ENCODE assay signal across 17 mouse cellular contexts in genomic region chr17:23997901-23998300, GRCm38 (mm10). TPM values are rescaled to one million over a fixed set of nuclear protein-coding genes. Genes with fewer than 3 reads are reported as not detected.
DNase-seq lines count a peak whose midpoint lies in the region; ATAC-seq and TF ChIP-seq lines count a peak whose summit lies in the region.
"Had no signal": no experiment of that assay in that cellular context is flagged by ENCODE, and none has a peak within 500 bp of the region (broad histone marks: within the 10 kb centered on the region; RNA-seq: fewer than 3 reads in every experiment).

Gene Prss22, minus strand, starts transcription at chr17:23998100.

- H3K4me1 ChIP-seq in hindbrain, embryonic 10.5 days (replicated peaks) = peaks cover 25% of the 10 kb centered on the region
- H3K4me1 ChIP-seq in hindbrain, embryonic 11.5 days (replicated peaks; ENCODE audit: control insufficient read depth, insufficient read depth, low read length) = no peaks in the 10 kb centered on the region
- H3K4me1 ChIP-seq in ES-E14 (ENCODE audit: control insufficient read depth in 2 of 2, insufficient read depth in 2 of 2, low read length in 2 of 2, poor library complexity in 1 of 2) = peaks cover 2 to 14% of the 10 kb centered on the region in 2 experiments; a peak in 2 of 4 replicates
- no peaks in the 10 kb centered on the region for H3K4me1 ChIP-seq in embryonic facial prominence, embryonic 14.5 days (ENCODE audit: control insufficient read depth, insufficient read depth, low read length)
- no peaks in the 10 kb centered on the region for H3K4me1 ChIP-seq in stomach, postnatal 0 days (replicated peaks; ENCODE audit: control insufficient read depth, insufficient read depth)

- TF ChIP-seq EP300 in stomach, postnatal 0 days (optimal IDR thresholded peaks at IDR 0.05) = no peak

- WGBS in hindbrain, embryonic 10.5 days = 57% methylated on average over 2 of the region's 2 CpGs
- 56% methylated on average over 2 of the region's 2 CpGs for WGBS in hindbrain, embryonic 11.5 days
- WGBS in embryonic facial prominence, embryonic 14.5 days = 47% methylated on average over 2 of the region's 2 CpGs
- 44% methylated on average over 2 of the region's 2 CpGs for WGBS in stomach, postnatal 0 days

- no peak within 1 kb of the TSS for H3K9ac ChIP-seq in hindbrain, embryonic 11.5 days (ENCODE audit: low read depth, low read length)
- no peak within 1 kb of the TSS for H3K9ac ChIP-seq in ES-E14 (ENCODE audit: insufficient read depth, low read depth, low read length, poor library complexity, severe bottlenecking)
- H3K9ac ChIP-seq in embryonic facial prominence, embryonic 14.5 days (ENCODE audit: low read depth, low read length) = no peak within 1 kb of the TSS
- H3K9ac ChIP-seq in stomach, postnatal 0 days (ENCODE audit: low read length) = no peak within 1 kb of the TSS
- H3K9ac ChIP-seq: heart, embryonic 13.5 days; midbrain, embryonic 12.5 days had no signal

- no peaks in the 10 kb centered on the region for H3K9me3 ChIP-seq in hindbrain, embryonic 10.5 days
- H3K9me3 ChIP-seq in hindbrain, embryonic 11.5 days (ENCODE audit: control insufficient read depth, low read length) = no peaks in the 10 kb centered on the region
- H3K9me3 ChIP-seq in ES-E14 (ENCODE audit: control insufficient read depth, insufficient read depth, low read depth, low read length) = no peaks in the 10 kb centered on the region
- H3K9me3 ChIP-seq in embryonic facial prominence, embryonic 14.5 days (ENCODE audit: control insufficient read depth, low read length) = no peaks in the 10 kb centered on the region
- no peaks in the 10 kb centered on the region for H3K9me3 ChIP-seq in stomach, postnatal 0 days (ENCODE audit: control insufficient read depth, low read length)
- H3K9me3 ChIP-seq: heart, embryonic 13.5 days; midbrain, embryonic 12.5 days had no signal

- H3K27ac ChIP-seq in hindbrain, embryonic 10.5 days = peak within 1 kb of the TSS; percentile 8; the same call in 1 of the 2 replicates
- H3K27ac ChIP-seq in hindbrain, embryonic 11.5 days (ENCODE audit: low read depth, low read length) = no peak within 1 kb of the TSS
- H3K27ac ChIP-seq in ES-E14 (ENCODE audit: insufficient read depth, low read depth, low read length, poor library complexity, severe bottlenecking) = peak within 1 kb of the TSS; percentile 16; the same call in 1 of the 2 replicates
- H3K27ac ChIP-seq in embryonic facial prominence, embryonic 14.5 days (replicated peaks; ENCODE audit: low read depth, low read length) = no peak within 1 kb of the TSS
- no peak within 1 kb of the TSS for H3K27ac ChIP-seq in stomach, postnatal 0 days (replicated peaks)
- H3K27ac ChIP-seq: heart, embryonic 13.5 days; midbrain, embryonic 12.5 days had no signal

- no peak for DNase-seq in hindbrain, embryonic 10.5 days (ENCODE audit: low spot score)
- DNase-seq in hindbrain, embryonic 11.5 days (ENCODE audit: low spot score) = no peak
- no peak for DNase-seq in ES-E14 (ENCODE audit: low read depth, low spot score)
- DNase-seq in embryonic facial prominence, embryonic 14.5 days (ENCODE audit: low spot score) = peak; percentile 68
- peak; percentile 60 for DNase-seq in stomach, postnatal 0 days (ENCODE audit: low spot score)
- DNase-seq in layer of hippocampus, adult 9-11 months = no peak
- DNase-seq in frontal cortex, postnatal 10 days (ENCODE audit: low spot score in 2 of 2) = no peak
- no peak for DNase-seq in ovary, postnatal 10 days (ENCODE audit: low spot score)
- DNase-seq: cerebellum, adult 11-12 months; cerebellum, postnatal 36 days; heart, postnatal 4 days; right cerebral cortex, postnatal 14 days; thymus, adult 2 months had no signal

- no peak within 1 kb of the TSS for H3K4me2 ChIP-seq in hindbrain, embryonic 11.5 days (replicated peaks; ENCODE audit: low read depth, low read length)
- 0 out of 2 replicates have a peak within 1 kb of the TSS, but pooled peaks have one; percentile 2 for H3K4me2 ChIP-seq in embryonic facial prominence, embryonic 14.5 days (ENCODE audit: low read depth, low read length)
- no peak within 1 kb of the TSS for H3K4me2 ChIP-seq in stomach, postnatal 0 days (replicated peaks; ENCODE audit: low read depth)
- H3K4me2 ChIP-seq: heart, embryonic 13.5 days; midbrain, embryonic 12.5 days had no signal

- H3K4me3 ChIP-seq in hindbrain, embryonic 10.5 days = no peak within 1 kb of the TSS
- no peak within 1 kb of the TSS for H3K4me3 ChIP-seq in hindbrain, embryonic 11.5 days (ENCODE audit: low read depth, low read length)
- no peak within 1 kb of the TSS for H3K4me3 ChIP-seq in ES-E14 (ENCODE audit: insufficient read depth in 1 of 2, low read depth in 1 of 2, low read length in 2 of 2, poor library complexity in 1 of 2, severe bottlenecking in 1 of 2)
- H3K4me3 ChIP-seq in embryonic facial prominence, embryonic 14.5 days (ENCODE audit: low read depth, low read length) = no peak within 1 kb of the TSS
- H3K4me3 ChIP-seq in stomach, postnatal 0 days (ENCODE audit: low read depth, low read length) = no peak within 1 kb of the TSS
- H3K4me3 ChIP-seq: heart, embryonic 13.5 days; midbrain, embryonic 12.5 days had no signal

- H3K36me3 ChIP-seq in hindbrain, embryonic 10.5 days = no peaks in the 10 kb centered on the region
- H3K36me3 ChIP-seq in hindbrain, embryonic 11.5 days (ENCODE audit: control insufficient read depth, insufficient read depth, low read length) = no peaks in the 10 kb centered on the region
- no peaks in the 10 kb centered on the region for H3K36me3 ChIP-seq in ES-E14 (ENCODE audit: control insufficient read depth, insufficient read depth, low read length, poor library complexity, severe bottlenecking)
- H3K36me3 ChIP-seq in embryonic facial prominence, embryonic 14.5 days (ENCODE audit: control insufficient read depth, insufficient read depth, low read length) = no peaks in the 10 kb centered on the region
- H3K36me3 ChIP-seq in stomach, postnatal 0 days (ENCODE audit: control insufficient read depth, insufficient read depth, low read length) = no peaks in the 10 kb centered on the region
- H3K36me3 ChIP-seq: heart, embryonic 13.5 days; midbrain, embryonic 12.5 days had no signal

- H3K27me3 ChIP-seq in hindbrain, embryonic 10.5 days (ENCODE audit: insufficient read depth, poor library complexity, severe bottlenecking) = no peaks in the 10 kb centered on the region
- no peaks in the 10 kb centered on the region; the same call in 1 of the 2 replicates for H3K27me3 ChIP-seq in hindbrain, embryonic 11.5 days (ENCODE audit: control insufficient read depth, insufficient read depth, low read length)
- no peaks in the 10 kb centered on the region for H3K27me3 ChIP-seq in embryonic facial prominence, embryonic 14.5 days (replicated peaks; ENCODE audit: control insufficient read depth, insufficient read depth, low read length)
- no peaks in the 10 kb centered on the region for H3K27me3 ChIP-seq in stomach, postnatal 0 days (ENCODE audit: control insufficient read depth, insufficient read depth, low read length)

- in situ Hi-C loops in ES-E14 (cut with MboI; ENCODE audit: low sequenced_read_pairs in 2 of 2, unreplicated experiment in 2 of 2) = no loop called here

- TF ChIP-seq CTCF in stomach, postnatal 0 days (IDR thresholded peaks at IDR 0.05; ENCODE audit: low read depth) = no peak

- no peak for ATAC-seq in hindbrain, embryonic 11.5 days (ENCODE audit: low FRiP score)
- ATAC-seq in embryonic facial prominence, embryonic 14.5 days (ENCODE audit: low read depth) = peak; percentile 88
- peak; percentile 67 for ATAC-seq in stomach, postnatal 0 days (ENCODE audit: low FRiP score, low TSS enrichment)

TF ChIP-seq in ES-E14, 5 proteins besides CTCF, POLR2A, EP300 and RAD21:
- TF ChIP-seq ZC3H11A (IDR thresholded peaks at IDR 0.05; ENCODE audit: borderline replicate concordance, low read depth, low read length) (no peak), MAFK (IDR thresholded peaks at IDR 0.05; ENCODE audit: insufficient read depth, low read depth, low read length) (no peak), ZNF384 (IDR thresholded peaks at IDR 0.05; ENCODE audit: low read depth, low read length) (no peak), CHD2 (IDR thresholded peaks at IDR 0.05; ENCODE audit: low read depth, low read length) (no peak), HCFC1 (IDR thresholded peaks at IDR 0.05; ENCODE audit: borderline replicate concordance, insufficient read depth, low read length) (no peak)

RNA-seq across cellular contexts. Expression of gene Prss22, which starts in this region (rescaled TPM):
- 0.72 and 0.83 TPM in 2 replicates for polyA plus RNA-seq in hindbrain, embryonic 10.5 days (2016; fragmentation: Nextera tagmentation; extraction: Ambion mirVana)
- 0.25 and 0.51 TPM in 2 replicates for polyA plus RNA-seq in hindbrain, embryonic 11.5 days (2014; fragmentation: Nextera tagmentation; extraction: Ambion mirVana)
- total RNA-seq in ES-E14 (2012; rRNA removed) = 0.85 and 1.5 TPM in 2 replicates
- 0.50 and 0.56 TPM in 2 replicates for polyA plus RNA-seq in embryonic facial prominence, embryonic 14.5 days (2014; fragmentation: Nextera tagmentation; extraction: Ambion mirVana)
- 3.4 and 4.8 TPM in 2 replicates for polyA plus RNA-seq in stomach, postnatal 0 days (2015; fragmentation: Nextera tagmentation; extraction: Ambion mirVana)
- total RNA-seq: gastrocnemius, postnatal 4 days; heart, postnatal 4 days had no signal
- polyA plus RNA-seq: liver, embryonic 16.5 days; midbrain, embryonic 12.5 days had no signal

Comparison
In these comparisons a context has a peak if more than half of its experiments do, and no peak if none do; other contexts are left out.
1. H3K27ac ChIP-seq: peak in hindbrain, embryonic 10.5 days (single experiment) and ES-E14 (single experiment); none in hindbrain, embryonic 11.5 days (single experiment), embryonic facial prominence, embryonic 14.5 days (single experiment) and stomach, postnatal 0 days (single experiment).
2. Peak in DNase-seq, ATAC-seq and H3K4me2 ChIP-seq in embryonic facial prominence, embryonic 14.5 days; RNA of the gene not detected or under 1 TPM.